Mouse (Mus musculus): ENCODE data around the gene Abcb10. TPM values are rescaled to one million over a fixed set of nuclear protein-coding genes. Genes with fewer than 3 reads are reported as not detected.
"Not testable (repeated sequence)": the region's sequence is repeated elsewhere in the genome, so short reads cannot be mapped to it uniquely, and the experiment has no call there.

Abcb10 gene
- polyA plus RNA-seq, 1 experiment from 2014 or later = 19.7 TPM

GRCm38 (mm10) chr8:123966896-123967295, 16.0 kb downstream of the Abcb10 start:
- Histone ChIP-seq H3K9me3 (ENCODE audit: control insufficient read depth, low read length) (no peaks in the 10 kb centered on the region), H3K4me1 (replicated peaks; ENCODE audit: control insufficient read depth, insufficient read depth, low read length) (no peaks in the 10 kb centered on the region), H3K27ac (no peak overlapping the region), H3K4me3 (replicated peaks; ENCODE audit: low read length) (no peak overlapping the region), H3K4me2 (replicated peaks) (no peak overlapping the region), H3K9ac (no peak overlapping the region), H3K27me3 (ENCODE audit: control insufficient read depth, insufficient read depth, low read length) (no peaks in the 10 kb centered on the region), H3K36me3 (replicated peaks; ENCODE audit: control insufficient read depth, insufficient read depth) (peaks cover 50% of the 10 kb centered on the region)
- ATAC-seq (ENCODE audit: low FRiP score) (no peak), DNase-seq (ENCODE audit: low spot score) (peak; percentile 67)
- WGBS = 70% methylated on average over 2 of the region's 2 CpGs

GRCm38 (mm10) chr8:123961371-123961770, 21.6 kb downstream of the Abcb10 start:
- ATAC-seq (ENCODE audit: low FRiP score) = no peak
- WGBS = 83% methylated on average over 1 of the region's 1 CpGs
- H3K36me3 ChIP-seq (replicated peaks; ENCODE audit: control insufficient read depth, insufficient read depth) = peaks cover 76% of the 10 kb centered on the region

GRCm38 (mm10) chr8:123960556-123960955, 22.4 kb downstream of the Abcb10 start:
- H3K36me3 ChIP-seq (replicated peaks; ENCODE audit: control insufficient read depth, insufficient read depth) = peaks cover 76% of the 10 kb centered on the region
- not testable (repeated sequence) for H3K27ac ChIP-seq; H3K4me1 ChIP-seq (replicated peaks; ENCODE audit: control insufficient read depth, insufficient read depth, low read length); H3K4me2 ChIP-seq (replicated peaks); H3K4me3 ChIP-seq (replicated peaks; ENCODE audit: low read length); H3K27me3 ChIP-seq (ENCODE audit: control insufficient read depth, insufficient read depth, low read length); H3K9me3 ChIP-seq (ENCODE audit: control insufficient read depth, low read length); H3K9ac ChIP-seq; DNase-seq (ENCODE audit: low spot score); ATAC-seq (ENCODE audit: low FRiP score)
- 88% methylated on average over 5 of the region's 5 CpGs for WGBS

More at GRCm38 (mm10) chr8:123961371-123961770, 21.6 kb downstream of the Abcb10 start:
- Histone ChIP-seq H3K4me1 (replicated peaks; ENCODE audit: control insufficient read depth, insufficient read depth, low read length) (no peaks in the 10 kb centered on the region), H3K9ac (no peak overlapping the region), H3K4me2 (replicated peaks) (no peak overlapping the region), H3K27me3 (ENCODE audit: control insufficient read depth, insufficient read depth, low read length) (no peaks in the 10 kb centered on the region), H3K27ac (no peak overlapping the region), H3K4me3 (replicated peaks; ENCODE audit: low read length) (no peak overlapping the region), H3K9me3 (ENCODE audit: control insufficient read depth, low read length) (no peaks in the 10 kb centered on the region)
- no peak for DNase-seq (ENCODE audit: low spot score)

- Histone ChIP-seq H3K9ac (no peak overlapping the region), H3K4me2 (replicated peaks) (no peak overlapping the region), H3K4me3 (replicated peaks; ENCODE audit: low read length) (no peak overlapping the region), H3K36me3 (replicated peaks; ENCODE audit: control insufficient read depth, insufficient read depth) (peaks cover 77% of the 10 kb centered on the region), H3K27me3 (ENCODE audit: control insufficient read depth, insufficient read depth, low read length) (no peaks in the 10 kb centered on the region), H3K4me1 (replicated peaks; ENCODE audit: control insufficient read depth, insufficient read depth, low read length) (no peaks in the 10 kb centered on the region), H3K9me3 (ENCODE audit: control insufficient read depth, low read length) (no peaks in the 10 kb centered on the region), H3K27ac (no peak overlapping the region)
- no peak for DNase-seq (ENCODE audit: low spot score)
- 88% methylated on average over 9 of the region's 9 CpGs for WGBS
- no peak for ATAC-seq (ENCODE audit: low FRiP score)
Observed at GRCm38 (mm10) chr8:123960056-123960455, 22.9 kb downstream of the Abcb10 start.

- no peak for DNase-seq (ENCODE audit: low spot score)
- H3K4me2 ChIP-seq (replicated peaks) = no peak overlapping the region
- no peaks in the 10 kb centered on the region for H3K9me3 ChIP-seq (ENCODE audit: control insufficient read depth, low read length)
- WGBS = 95% methylated on average over 6 of the region's 6 CpGs
- H3K27me3 ChIP-seq (ENCODE audit: control insufficient read depth, insufficient read depth, low read length) = no peaks in the 10 kb centered on the region
- no peak for ATAC-seq (ENCODE audit: low FRiP score)
- H3K27ac ChIP-seq = no peak overlapping the region
- no peak overlapping the region for H3K9ac ChIP-seq
- no peak overlapping the region for H3K4me3 ChIP-seq (replicated peaks; ENCODE audit: low read length)
- peaks cover 75% of the 10 kb centered on the region for H3K36me3 ChIP-seq (replicated peaks; ENCODE audit: control insufficient read depth, insufficient read depth)
- no peaks in the 10 kb centered on the region for H3K4me1 ChIP-seq (replicated peaks; ENCODE audit: control insufficient read depth, insufficient read depth, low read length)
Observed at GRCm38 (mm10) chr8:123959473-123959872, 23.4 kb downstream of the Abcb10 start.

- no peak overlapping the region for H3K9ac ChIP-seq
- no peaks in the 10 kb centered on the region for H3K27me3 ChIP-seq (ENCODE audit: control insufficient read depth, insufficient read depth, low read length)
- ATAC-seq (ENCODE audit: low FRiP score) (no peak), DNase-seq (ENCODE audit: low spot score) (no peak)
- no peaks in the 10 kb centered on the region for H3K4me1 ChIP-seq (replicated peaks; ENCODE audit: control insufficient read depth, insufficient read depth, low read length)
- no peak overlapping the region for H3K27ac ChIP-seq
- WGBS = 80% methylated on average over 17 of the region's 17 CpGs
- peaks cover 76% of the 10 kb centered on the region for H3K36me3 ChIP-seq (replicated peaks; ENCODE audit: control insufficient read depth, insufficient read depth)
- H3K4me2 ChIP-seq (replicated peaks) = no peak overlapping the region
- no peak overlapping the region for H3K4me3 ChIP-seq (replicated peaks; ENCODE audit: low read length)
- no peaks in the 10 kb centered on the region for H3K9me3 ChIP-seq (ENCODE audit: control insufficient read depth, low read length)
Observed at GRCm38 (mm10) chr8:123958130-123958529, 24.8 kb downstream of the Abcb10 start.

GRCm38 (mm10) chr8:123954246-123954645, 28.7 kb downstream of the Abcb10 start:
- no peak overlapping the region for H3K4me3 ChIP-seq (replicated peaks; ENCODE audit: low read length)
- WGBS = 91% methylated on average over 8 of the region's 8 CpGs
- H3K27me3 ChIP-seq (ENCODE audit: control insufficient read depth, insufficient read depth, low read length) = no peaks in the 10 kb centered on the region
- peaks cover 58% of the 10 kb centered on the region for H3K36me3 ChIP-seq (replicated peaks; ENCODE audit: control insufficient read depth, insufficient read depth)
- no peak overlapping the region for H3K27ac ChIP-seq
- H3K4me1 ChIP-seq (replicated peaks; ENCODE audit: control insufficient read depth, insufficient read depth, low read length) = 0 out of 2 replicates have a peak, but pooled peaks cover 8% of the 10 kb centered on the region
- no peaks in the 10 kb centered on the region for H3K9me3 ChIP-seq (ENCODE audit: control insufficient read depth, low read length)
- no peak overlapping the region for H3K4me2 ChIP-seq (replicated peaks)
- ATAC-seq (ENCODE audit: low FRiP score) (no peak), DNase-seq (ENCODE audit: low spot score) (no peak)
- no peak overlapping the region for H3K9ac ChIP-seq

- Histone ChIP-seq H3K36me3 (replicated peaks; ENCODE audit: control insufficient read depth, insufficient read depth) (peaks cover 54% of the 10 kb centered on the region), H3K27ac (no peak overlapping the region)
- no peak for ATAC-seq (ENCODE audit: low FRiP score)
Observed at GRCm38 (mm10) chr8:123953686-123954085, 29.2 kb downstream of the Abcb10 start.

GRCm38 (mm10) chr8:123950077-123950802, 32.7 kb downstream of the Abcb10 start:
- peak overlapping the region; percentile 65 for H3K4me3 ChIP-seq (replicated peaks; ENCODE audit: low read length)
- peaks cover 40% of the 10 kb centered on the region for H3K36me3 ChIP-seq (replicated peaks; ENCODE audit: control insufficient read depth, insufficient read depth)
- H3K27me3 ChIP-seq (ENCODE audit: control insufficient read depth, insufficient read depth, low read length) = no peaks in the 10 kb centered on the region
- no peaks in the 10 kb centered on the region for H3K9me3 ChIP-seq (ENCODE audit: control insufficient read depth, low read length)
- ATAC-seq (ENCODE audit: low FRiP score) = no peak; the same call in 1 of the 2 replicates
- H3K9ac ChIP-seq = peak overlapping the region; percentile 83
- WGBS = 31% methylated on average over 10 of the region's 10 CpGs
- H3K4me2 ChIP-seq (replicated peaks) = peak overlapping the region; percentile 96
- peaks cover 16% of the 10 kb centered on the region for H3K4me1 ChIP-seq (replicated peaks; ENCODE audit: control insufficient read depth, insufficient read depth, low read length)
- peak; percentile 79 for DNase-seq (ENCODE audit: low spot score)
- no peak overlapping the region for H3K27ac ChIP-seq

More at GRCm38 (mm10) chr8:123953686-123954085, 29.2 kb downstream of the Abcb10 start:
- no peak for DNase-seq (ENCODE audit: low spot score)
- Histone ChIP-seq H3K9me3 (ENCODE audit: control insufficient read depth, low read length) (no peaks in the 10 kb centered on the region), H3K4me2 (replicated peaks) (no peak overlapping the region), H3K9ac (no peak overlapping the region), H3K4me3 (replicated peaks; ENCODE audit: low read length) (no peak overlapping the region), H3K27me3 (ENCODE audit: control insufficient read depth, insufficient read depth, low read length) (no peaks in the 10 kb centered on the region), H3K4me1 (replicated peaks; ENCODE audit: control insufficient read depth, insufficient read depth, low read length) (0 out of 2 replicates have a peak, but pooled peaks cover 8% of the 10 kb centered on the region)
- 91% methylated on average over 8 of the region's 8 CpGs for WGBS

All from hindbrain, embryonic 14.5 days (tissue).